Mouse (Mus musculus) retina, adult 2 months (tissue): ENCODE results near the gene Acaca.

Experiments used
- DNase-seq: peaks from one replicate; pipeline ENCODE4 v3.0.0-alpha.2; 2012; ENCODE audit warnings: low read depth, low spot score

The Acaca gene

GRCm38 (mm10) chr11:84146081-84146480 is 16.6 kb downstream of the Acaca start:
- DNase-seq, result no peak

- DNase-seq, result no peak
Measured at GRCm38 (mm10) chr11:84150884-84151283, 21.4 kb downstream of the Acaca start.

GRCm38 (mm10) chr11:84156535-84157262 is 27.2 kb downstream of the Acaca start:
- DNase-seq, result no peak

GRCm38 (mm10) chr11:84164123-84164522 is 34.7 kb downstream of the Acaca start:
- DNase-seq, result no peak

- DNase-seq, result no peak
Measured at GRCm38 (mm10) chr11:84164561-84164960, 35.1 kb downstream of the Acaca start.

- DNase-seq, result no peak
Measured at GRCm38 (mm10) chr11:84167046-84167526, 37.6 kb downstream of the Acaca start, which contains the start of gene Gm11437. Gene Gm11437, minus strand, starts transcription at chr11:84167476.

GRCm38 (mm10) chr11:84168701-84169288 is 39.3 kb downstream of the Acaca start:
- no peak for DNase-seq

GRCm38 (mm10) chr11:84172539-84173435 is 43.3 kb downstream of the Acaca start:
- DNase-seq, result no peak

- no peak for DNase-seq
Measured at GRCm38 (mm10) chr11:84178571-84178970, 49.1 kb downstream of the Acaca start.

- peak; percentile 92 for DNase-seq
Measured at GRCm38 (mm10) chr11:84179226-84179953, 49.9 kb downstream of the Acaca start.

- DNase-seq, result peak; percentile 33
Measured at GRCm38 (mm10) chr11:84179954-84180598, 50.6 kb downstream of the Acaca start.

GRCm38 (mm10) chr11:84181286-84181685 is 51.8 kb downstream of the Acaca start:
- no peak for DNase-seq

GRCm38 (mm10) chr11:84188530-84188929 is 59.1 kb downstream of the Acaca start:
- no peak for DNase-seq

GRCm38 (mm10) chr11:84190581-84191233 is 61.2 kb downstream of the Acaca start:
- DNase-seq, result no peak

- no peak for DNase-seq
Measured at GRCm38 (mm10) chr11:84193249-84193648, 63.8 kb downstream of the Acaca start.

GRCm38 (mm10) chr11:84194751-84195150 is 65.3 kb downstream of the Acaca start:
- DNase-seq, result no peak

GRCm38 (mm10) chr11:84197607-84198402 is 68.3 kb downstream of the Acaca start:
- DNase-seq, result no peak

GRCm38 (mm10) chr11:84205776-84206175 is 76.3 kb downstream of the Acaca start:
- DNase-seq, result no peak

GRCm38 (mm10) chr11:84210876-84211275 is 81.4 kb downstream of the Acaca start:
- DNase-seq, result no peak

- DNase-seq, result no peak
Measured at GRCm38 (mm10) chr11:84218951-84219350, 89.5 kb downstream of the Acaca start.
